Mouse (Mus musculus): Measurements from ENCODE around the gene Tph2.
"Not testable (repeated sequence)": the region's sequence is repeated elsewhere in the genome, so short reads cannot be mapped to it uniquely, and the experiment has no call there.

Tph2 gene

DNA sequence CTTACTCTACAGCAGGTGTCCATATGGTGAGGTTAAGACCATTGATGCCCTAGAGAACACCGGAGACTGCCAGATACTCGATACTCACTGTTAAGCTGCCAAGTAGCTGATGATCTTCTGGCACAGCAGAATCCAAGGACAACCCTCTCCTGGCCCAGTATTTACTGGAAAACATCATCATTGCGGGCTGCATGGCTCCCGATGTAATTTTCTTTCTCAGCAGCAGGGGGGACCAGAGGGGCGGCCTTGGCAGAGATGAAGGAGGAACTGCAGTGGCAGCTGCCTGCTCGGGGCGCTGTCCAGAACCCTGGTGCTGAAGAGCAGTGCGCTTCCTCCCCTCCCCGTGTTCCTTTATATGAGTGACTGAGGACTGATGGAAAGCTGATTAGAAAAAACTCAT is at the start of gene Tph2:
Gene Tph2 (minus strand): TSS at position 326 of the 400 bp plus-strand sequence.
- peak; percentile 82 for DNase-seq (ENCODE audit: low read depth, low spot score)

DNA sequence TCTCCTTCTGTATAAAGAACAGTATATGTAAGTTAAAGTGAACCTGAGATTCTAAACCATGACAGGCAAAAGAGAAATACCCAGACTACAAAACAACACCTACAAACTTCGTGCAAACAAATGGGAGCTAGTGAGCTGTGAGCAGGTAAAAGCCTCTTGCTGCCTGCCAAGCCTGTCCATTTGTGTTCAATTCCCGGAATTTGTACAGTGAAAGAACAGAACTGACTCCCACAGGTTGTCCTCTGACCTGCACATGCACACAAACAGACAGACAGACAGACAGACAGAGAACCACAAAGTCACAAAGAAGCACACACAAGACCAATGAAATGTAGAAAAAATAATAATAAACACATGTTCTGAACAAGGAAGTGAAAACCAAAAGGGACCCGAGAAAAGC is 49.0 kb upstream of the Tph2 start:
- DNase-seq (ENCODE audit: low read depth, low spot score) = no peak

DNA sequence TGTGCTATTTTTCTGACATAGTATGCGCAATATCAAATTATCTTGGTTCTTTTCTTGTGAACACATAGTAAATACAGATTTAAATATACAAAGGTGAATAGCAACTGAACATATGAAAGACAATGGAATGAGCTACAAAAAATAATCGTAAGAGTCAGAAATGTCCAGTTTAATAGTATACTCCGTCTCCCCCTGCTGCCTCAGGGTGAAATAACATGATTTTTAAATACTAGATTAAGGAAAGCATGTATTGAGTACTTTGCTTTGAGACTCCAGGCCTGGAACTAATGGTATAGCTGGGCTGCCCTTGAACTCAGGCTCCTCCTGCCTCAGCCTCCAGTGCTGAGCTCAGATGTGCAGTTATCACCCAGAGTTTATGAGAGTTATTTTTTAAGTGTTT is 47.7 kb upstream of the Tph2 start:
- DNase-seq (ENCODE audit: low read depth, low spot score) = no peak

DNA sequence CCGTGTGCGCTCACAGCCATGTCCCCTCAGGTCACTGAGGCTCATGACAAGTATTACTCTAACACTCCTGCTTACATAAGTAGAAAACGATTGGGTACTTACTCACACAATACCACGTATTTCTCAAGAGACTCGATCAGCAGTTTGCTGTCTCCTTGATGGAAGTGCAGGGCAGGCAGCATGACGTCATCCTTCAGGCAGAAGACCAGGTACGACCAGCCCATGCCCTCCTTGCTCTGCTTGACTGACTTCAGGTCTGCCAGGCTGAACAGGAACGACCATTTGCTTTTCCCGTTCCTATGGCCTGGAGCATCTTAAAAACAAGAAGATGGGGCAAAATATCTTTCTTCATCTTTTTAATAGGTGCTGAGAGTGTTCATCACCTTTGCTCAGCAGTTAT is 44.2 kb upstream of the Tph2 start:
- DNase-seq (ENCODE audit: low read depth, low spot score) = no peak

DNA sequence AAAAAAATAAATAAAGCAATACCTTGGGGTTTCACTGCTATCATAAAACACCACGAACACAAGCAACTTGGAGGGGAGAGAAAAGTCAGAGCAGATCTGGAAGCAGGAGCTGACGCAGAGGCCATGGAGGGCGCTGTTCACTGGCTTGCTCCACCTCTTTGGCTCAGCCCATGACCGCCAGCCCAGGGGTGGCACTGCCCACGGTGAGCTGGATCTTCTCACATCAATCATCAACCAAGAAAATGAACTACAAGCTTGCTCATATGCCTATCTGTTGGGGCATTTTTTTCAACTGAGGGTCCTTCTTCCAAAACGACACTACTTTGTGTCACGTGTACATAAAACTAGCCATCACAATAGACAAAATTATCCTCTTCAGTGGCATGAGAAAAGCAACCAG is 41.8 kb upstream of the Tph2 start:
- DNase-seq (ENCODE audit: low read depth, low spot score) = no peak

DNA sequence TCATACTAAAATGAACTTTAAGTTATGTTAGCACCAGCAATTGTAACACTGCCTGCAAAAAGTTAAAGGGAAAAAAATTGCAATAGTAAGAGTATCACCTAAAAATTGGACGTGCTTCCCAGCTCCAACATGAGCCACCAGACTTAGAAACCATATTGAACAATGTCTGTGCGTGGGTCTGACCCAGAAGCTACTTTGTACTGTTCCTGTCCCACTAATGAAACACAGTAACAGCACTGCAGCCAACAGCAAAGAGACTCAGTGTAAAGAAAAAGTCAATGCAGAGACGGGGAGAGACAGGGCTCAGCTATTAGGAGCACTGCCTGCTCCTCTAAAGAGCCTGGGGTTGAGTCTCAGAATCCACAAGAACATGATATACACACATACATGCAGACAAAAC is 39.0 kb upstream of the Tph2 start:
- DNase-seq (ENCODE audit: low read depth, low spot score) = peak; percentile 24

DNA sequence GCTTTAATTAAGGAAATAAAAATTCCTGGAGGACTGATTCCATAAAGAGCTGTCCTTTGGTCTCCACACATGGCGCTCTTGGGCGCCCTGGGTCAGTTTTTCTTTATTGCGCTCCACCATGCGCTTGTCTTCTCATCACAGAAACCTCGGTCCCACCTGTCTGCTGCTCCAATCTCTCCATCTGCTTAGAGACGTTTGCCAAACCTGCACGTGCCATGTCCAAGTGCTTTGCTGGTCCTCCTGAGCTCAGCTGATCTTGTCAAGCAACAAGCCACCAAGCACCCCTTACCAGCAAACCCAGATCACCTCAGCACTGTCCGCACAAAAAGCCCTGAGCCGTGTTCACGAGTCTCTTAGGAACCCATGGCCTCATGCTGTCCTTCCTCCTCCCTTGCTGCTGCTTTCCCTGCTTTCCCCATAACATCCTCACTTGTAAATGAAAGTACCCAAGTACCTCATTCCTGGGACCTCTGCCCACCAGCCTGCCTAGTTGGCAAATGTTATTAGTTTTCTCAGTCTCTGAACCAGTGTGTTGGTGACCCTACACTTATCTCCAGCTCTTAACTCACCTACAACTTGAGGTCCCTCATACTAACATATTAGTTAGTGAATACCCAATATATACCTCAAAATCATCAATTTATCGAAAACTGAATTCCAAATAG is 28.2 kb upstream of the Tph2 start:
- DNase-seq (ENCODE audit: low read depth, low spot score) = peak; percentile 87

DNA sequence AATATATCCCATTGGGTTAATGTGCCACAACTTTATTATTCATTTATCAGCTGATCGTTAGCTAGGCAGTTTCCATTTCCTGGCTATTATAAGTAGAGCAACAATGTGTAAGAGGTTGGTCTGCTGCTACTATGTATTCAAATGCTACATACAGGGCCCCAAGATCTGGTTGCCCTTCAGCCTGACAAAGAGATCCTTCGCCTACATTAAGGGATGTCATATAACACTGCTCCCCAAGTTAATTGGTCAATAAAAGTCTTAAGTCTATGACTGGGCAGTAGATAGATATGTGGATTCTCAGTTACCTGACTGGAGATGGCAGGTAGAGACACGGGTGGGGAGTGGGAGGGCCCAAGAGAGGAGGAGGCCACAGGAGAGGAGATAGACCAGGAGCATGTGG is 21.0 kb upstream of the Tph2 start:
- no peak for DNase-seq (ENCODE audit: low read depth, low spot score)

DNA sequence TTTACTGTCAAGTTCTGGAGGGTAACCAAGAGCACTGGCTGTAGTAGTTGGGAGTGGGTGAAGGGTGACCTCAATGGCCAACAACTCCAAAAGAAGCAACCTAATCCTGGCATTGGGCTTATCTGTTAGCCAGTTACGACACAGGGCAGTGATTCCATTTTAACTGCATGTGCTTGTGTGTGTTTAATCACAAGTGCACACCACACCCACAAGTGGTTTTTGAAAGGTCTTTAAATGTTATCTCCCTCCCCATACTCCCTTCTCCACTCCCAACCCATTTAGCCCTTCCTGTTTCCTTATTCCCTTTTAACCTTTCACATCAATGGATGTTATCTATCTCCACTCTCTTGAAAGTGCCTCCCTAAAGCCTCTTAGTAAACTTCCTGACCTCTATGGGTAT is 20.5 kb upstream of the Tph2 start:
- DNase-seq (ENCODE audit: low read depth, low spot score) = no peak

DNA sequence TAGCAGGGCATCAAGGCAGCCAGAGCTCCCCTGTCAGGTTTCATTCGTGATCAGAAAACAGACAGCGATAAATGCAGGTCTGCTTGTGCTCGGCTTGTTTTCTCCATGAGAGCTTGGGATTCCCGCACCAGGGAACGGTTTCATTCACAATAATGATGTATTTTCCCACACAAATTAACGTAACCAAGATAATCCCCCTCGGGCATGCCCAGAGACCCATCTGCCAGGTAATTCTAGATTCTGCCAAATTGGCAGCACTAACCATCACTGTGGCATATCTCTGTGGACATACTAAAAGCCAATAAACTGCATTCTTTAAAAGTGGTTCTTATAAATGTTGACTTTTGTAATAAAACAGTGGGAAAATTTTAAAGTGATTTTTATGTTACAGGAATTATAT is 6.4 kb upstream of the Tph2 start:
- DNase-seq (ENCODE audit: low read depth, low spot score) = peak; percentile 68

DNA sequence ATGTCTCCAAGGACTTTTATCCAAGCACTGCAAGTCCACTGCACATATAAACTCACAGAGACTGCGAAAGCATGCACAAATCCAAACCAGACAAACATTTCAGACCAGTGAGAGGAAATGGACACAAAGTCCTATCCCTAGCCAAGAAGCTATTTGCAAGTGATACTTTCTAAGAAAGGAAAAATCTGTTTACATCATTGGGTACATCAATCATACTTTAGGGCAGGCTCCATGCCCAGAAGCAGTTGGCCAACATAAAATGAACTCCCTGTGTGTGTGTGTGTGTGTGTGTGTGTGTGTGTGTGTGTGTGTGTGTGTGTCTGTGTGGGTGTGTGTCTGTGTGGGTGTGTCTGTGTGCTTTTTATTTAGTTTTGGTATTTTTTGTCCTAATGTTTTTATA is 2.6 kb upstream of the Tph2 start:
- no peak for DNase-seq (ENCODE audit: low read depth, low spot score)

DNA sequence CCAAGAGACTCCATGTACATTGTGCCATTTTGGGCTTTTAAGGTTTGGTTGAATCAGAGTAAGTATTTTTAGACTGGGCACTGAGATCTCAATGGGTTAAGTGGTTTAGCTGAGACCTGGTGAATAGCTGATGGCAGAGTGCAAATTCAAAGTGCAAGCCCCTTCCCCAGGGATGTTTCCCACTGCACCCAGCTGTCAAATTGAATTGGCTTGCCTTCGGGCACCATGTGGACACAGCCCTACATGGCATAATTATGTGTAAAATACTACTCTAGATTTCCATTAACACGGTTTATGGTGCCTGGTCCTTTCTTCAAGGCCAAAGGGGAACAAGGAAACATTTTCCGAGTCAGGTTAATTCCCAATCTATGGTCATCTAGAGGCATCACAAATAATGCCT is 3.8 kb downstream of the Tph2 start:
- DNase-seq (ENCODE audit: low read depth, low spot score) = no peak

DNA sequence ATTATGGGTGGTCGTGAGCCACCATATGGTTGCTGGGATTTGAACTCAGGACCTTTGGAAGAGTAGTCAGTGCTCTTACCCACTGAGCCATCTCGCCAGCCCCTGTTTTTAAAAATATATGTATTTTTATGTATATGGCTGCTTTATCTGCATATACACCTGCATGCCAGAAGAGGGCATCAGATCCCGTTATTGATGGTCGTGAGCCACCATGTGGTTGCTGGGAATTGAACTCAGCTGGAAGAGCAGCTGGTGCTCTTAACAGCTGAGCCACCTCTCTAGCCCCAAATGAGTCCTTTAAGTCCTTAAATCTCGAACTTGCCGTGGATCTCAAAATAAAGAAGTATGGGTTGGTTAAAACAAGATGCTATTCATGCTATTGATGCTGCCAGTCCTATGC is 6.8 kb downstream of the Tph2 start:
- not testable (repeated sequence) for DNase-seq (ENCODE audit: low read depth, low spot score)

DNA sequence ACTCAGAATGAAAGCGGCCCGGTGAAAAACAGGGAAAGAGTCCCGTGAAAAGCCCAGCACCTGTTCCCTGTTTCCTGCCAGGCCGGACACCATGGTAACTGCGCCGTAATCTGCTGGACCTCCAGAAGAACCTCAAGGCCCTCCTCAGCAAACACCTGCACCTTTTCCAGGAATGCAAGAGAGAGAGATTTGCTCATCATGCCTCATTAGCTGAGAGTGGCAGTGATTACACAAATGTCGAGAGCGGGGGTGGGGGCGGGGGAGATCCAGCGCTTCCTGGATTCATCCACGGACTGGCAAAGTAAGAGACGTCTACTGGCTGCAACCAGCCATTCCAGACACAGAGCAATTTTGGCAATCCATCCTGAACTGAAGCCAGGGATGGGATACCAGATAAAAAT is 9.2 kb downstream of the Tph2 start:
- peak; percentile 89 for DNase-seq (ENCODE audit: low read depth, low spot score)

DNA sequence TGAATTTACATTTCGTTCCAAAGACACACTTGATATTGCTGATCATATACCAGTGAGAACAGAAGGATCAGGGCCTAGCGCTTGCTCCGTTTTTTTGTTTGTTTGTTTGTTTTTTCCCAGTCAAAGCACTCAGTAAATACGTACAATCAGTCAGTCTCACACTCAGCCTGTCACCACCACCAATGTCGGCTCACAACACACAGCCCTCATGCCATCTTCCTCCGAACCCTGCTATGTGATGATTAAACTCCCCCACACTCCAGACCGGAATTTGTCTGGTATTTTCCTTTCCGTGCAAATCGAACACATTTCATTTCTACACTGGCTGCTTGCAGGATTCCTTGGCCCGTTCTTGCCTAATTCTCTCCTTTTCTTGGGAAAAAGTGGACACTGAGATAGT is 11.5 kb downstream of the Tph2 start:
- no peak for DNase-seq (ENCODE audit: low read depth, low spot score)

DNA sequence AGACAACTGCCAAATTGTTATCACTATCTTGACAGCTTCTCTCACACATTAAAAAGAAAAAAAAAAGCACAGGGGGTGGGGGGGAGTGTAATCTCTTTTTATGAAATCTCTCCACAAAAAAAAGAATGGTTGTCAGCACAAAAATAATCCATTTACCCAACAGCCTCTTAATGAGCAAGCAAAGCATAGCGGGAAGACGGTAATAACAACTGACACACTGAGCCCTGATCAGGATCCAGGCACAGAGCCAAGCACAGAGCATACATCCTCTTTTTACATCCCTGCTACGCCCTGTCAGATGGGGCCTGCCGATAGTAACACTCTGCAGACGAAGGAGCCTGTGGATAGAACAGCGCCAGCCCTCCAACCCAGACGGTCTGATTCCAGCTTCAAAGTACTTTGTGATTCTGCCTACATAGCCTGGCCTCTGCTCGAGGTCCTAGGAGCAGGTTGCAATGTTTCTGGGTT is 13.4 kb downstream of the Tph2 start:
- DNase-seq (ENCODE audit: low read depth, low spot score) = peak; percentile 66

DNA sequence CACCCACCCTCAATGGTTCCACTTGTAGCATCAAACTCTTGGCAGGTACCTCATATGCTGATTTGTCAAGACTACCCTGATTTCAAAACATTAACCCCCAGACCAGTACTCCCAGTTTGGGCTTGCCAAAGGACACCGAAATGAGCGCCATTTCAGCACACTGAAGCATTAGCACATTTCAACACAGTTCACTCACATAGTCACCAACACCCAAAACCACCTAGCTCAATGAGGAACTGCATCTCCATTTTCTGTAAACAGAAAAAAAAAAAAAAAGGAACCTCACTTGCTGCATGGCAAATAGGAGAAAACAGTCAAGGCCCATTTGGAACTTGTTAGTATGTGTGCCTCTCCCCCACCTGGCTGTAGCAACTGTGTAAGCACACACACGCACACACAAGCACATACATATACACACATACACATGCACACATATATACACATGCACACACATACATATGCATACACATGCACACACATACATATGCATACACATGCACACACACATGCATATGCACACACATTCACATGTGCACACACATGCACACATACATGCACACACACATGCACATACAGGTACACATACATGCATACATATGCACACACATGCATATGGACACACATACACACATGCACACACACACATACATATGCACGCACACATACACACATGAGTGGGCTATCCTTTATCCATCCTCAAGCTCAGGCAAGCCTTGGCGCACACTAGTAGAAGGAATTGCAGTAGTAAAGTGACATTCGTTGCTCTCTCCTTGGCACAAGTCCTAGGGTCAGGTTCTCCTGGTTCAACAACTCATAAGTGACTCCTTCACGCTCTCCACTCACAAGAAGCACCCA is 14.1 kb downstream of the Tph2 start:
- no peak for DNase-seq (ENCODE audit: low read depth, low spot score)

DNA sequence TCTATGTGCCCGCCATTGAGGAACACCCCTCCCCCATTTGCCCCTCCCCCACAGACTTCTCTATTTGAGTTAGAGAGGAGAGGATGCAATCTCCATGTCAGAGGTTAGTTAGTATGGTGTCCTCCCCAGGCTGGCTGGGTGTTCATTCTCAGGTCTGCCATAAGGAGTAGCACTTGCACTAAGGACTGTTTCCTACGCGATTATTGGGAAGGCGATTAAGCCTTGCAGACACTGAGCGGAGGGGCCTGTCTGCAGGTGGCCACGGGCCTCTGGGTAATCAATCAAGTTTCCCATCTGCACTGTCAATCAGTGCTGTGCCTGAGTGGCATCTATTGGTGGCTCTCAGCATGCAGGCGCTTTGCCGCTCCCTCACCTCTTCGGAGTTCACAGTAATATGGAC is 15.4 kb downstream of the Tph2 start:
- DNase-seq (ENCODE audit: low read depth, low spot score) = no peak

DNA sequence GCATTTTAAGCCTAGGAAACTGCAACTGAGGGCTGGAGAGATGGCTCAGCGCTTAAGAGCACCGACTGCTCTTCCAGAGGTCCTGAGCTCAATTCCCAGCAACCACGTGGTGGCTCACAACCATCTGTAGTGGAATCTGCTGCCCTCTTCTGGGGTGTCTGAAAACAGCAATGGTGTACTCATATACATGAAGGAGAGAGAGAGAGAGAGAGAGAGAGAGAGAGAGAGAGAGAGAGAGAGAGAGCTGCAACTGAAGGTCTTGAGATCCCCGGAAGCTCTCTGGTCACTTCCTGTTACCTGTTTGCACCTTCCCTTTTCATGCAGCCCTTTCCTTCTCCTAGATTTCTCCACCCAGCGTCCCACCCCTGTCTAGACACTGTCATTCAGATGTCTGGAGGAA is 24.5 kb downstream of the Tph2 start:
- no peak for DNase-seq (ENCODE audit: low read depth, low spot score)

DNA sequence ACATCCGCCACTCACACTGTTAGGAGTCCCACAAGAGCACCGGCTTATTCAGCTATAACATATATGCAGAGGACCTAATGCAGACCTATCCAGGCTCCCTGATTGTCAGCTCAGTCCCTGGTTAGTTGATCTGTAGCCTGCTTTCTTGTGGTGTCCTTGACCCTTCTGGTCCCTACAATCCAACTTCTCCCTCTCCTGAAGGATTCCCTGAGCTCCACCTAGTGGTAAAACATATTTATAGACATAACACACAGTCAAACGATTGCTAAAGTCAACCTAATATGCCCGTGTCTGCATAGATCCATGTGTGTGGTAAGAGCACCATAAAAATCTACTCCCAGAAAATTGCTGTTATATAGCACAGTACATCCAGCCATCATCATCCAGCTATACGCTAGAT is 37.5 kb downstream of the Tph2 start:
- peak; percentile 50 for DNase-seq (ENCODE audit: low read depth, low spot score)

DNA sequence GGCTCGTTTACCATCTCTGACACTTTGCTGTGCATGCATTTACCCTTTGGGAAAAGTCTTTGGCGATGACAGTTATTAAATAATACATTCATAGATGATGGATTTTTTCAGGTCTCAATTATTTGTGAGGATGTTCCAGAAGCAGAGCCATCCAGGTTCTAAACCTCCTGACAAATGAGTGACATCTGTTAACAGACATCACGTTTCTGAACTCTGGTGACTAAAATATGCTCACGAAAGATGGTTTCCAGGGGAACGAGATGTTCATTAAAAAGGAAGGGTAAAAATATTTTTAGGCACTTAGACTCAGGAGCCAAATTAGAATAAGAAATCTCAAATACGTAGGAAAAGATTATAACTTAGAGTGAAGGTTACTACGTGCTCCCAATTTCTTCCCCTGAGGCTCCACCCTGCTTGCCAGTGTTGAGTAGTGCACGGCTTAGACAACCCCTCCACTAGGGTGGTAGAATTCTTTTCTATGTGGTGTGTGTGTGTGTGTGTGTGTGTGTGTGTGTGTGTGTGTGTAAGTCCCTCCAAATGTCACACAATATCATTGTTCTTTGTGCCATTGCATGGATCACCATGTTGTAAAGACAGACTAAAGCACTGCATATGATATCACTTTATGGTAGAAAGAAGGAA is 38.4 kb downstream of the Tph2 start:
- no peak for DNase-seq (ENCODE audit: low read depth, low spot score)

DNA sequence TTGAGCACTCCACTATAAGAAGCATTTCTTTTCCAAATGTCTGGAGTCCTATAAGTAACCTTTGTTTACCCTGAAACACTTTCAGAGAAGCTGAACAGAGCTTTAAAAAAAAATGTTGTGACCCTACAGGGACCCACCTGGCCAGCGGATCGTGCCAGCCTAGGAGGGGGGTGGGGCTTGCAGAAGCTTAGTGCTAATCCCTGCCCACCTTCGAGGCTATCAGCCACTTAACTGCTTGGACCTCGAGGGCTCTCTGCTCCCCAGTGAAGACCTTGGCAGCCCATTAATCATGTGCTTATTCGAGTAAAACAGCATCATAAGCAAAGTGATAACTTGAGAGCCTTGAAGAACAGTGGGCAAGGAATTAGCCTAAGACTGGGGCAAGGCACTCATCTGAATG is 40.3 kb downstream of the Tph2 start:
- DNase-seq (ENCODE audit: low read depth, low spot score) = no peak

DNA sequence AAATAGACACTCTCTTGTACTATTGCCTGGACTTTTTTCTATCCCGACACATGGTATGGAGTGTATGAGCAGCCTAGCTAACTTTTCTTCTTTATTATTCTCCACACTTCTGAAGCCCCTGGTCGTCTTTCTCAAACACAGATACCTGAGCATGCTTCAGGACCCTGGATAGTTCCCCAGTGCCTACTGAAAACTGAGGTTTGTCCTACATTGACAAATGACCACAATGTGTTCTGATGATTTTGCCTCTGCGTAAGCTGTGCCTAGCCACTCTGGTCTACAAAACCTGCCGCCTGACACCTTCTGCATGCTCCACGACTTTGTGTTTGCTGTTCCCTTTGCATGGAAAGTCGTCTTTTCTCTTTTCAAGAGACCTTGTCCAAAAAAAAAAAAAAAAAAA is 41.2 kb downstream of the Tph2 start:
- DNase-seq (ENCODE audit: low read depth, low spot score) = no peak

All from brain, adult 2 months (tissue).